Mouse (Mus musculus) embryonic fibroblast, embryonic 13.5 days (primary cell): ENCODE measurements at regions not wholly inside any gene's neighbourhood (a gene's known extent, or its start where the extent isn't known, plus 50 kb on each side); places are given as distances from the start of the nearest gene placed in this dataset.

Source experiments
- CTCF ChIP-seq: IDR thresholded peaks from 2 replicates; pipeline ENCODE4 v1.5.1; 2011; ENCODE audit warnings: mild to moderate bottlenecking, control low read depth, low read length, moderate library complexity, borderline replicate concordance; ENCODE audit not compliant: insufficient read depth
- POLR2A ChIP-seq: IDR thresholded peaks from 2 replicates; pipeline ENCODE4 v1.6.1; 2011; ENCODE audit warnings: low read depth, mild to moderate bottlenecking, control low read depth, low read length, moderate library complexity

DNA sequence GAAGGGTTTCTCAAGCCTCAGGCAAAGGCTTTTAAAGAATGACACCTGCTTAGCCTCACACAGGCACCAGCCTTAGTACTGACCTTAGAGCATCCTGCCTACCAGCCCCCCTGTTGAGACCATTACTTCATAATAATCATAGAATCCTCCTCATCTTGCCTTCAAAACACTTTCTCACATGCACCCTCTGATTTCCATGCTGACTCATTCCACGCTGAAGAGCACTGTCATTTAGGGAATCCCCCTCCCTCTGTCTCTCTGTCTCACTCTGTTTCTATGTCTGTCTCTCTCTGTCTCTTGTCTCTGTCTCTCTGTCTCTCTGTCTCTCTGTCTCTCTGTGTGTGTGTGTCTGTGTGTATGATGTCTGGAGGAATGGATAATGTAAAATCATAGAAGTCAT, 416.3 kb downstream of the 1700129C05Rik start:
- TF ChIP-seq CTCF (no peak), POLR2A (no peak)
